Mouse (Mus musculus) heart, adult 2 months (tissue): Measurements from ENCODE around the gene Fxn.

ENCODE experiments used
- CTCF ChIP-seq: fragments of 200-600 bp; IDR thresholded peaks from 2 replicates; pipeline ENCODE4 v1.8.1; 2022; ENCODE audit warnings: antibody characterized with exemption, mild to moderate bottlenecking, moderate library complexity
- POLR2A ChIP-seq: fragments of 200-500 bp; IDR thresholded peaks from 2 replicates; pipeline ENCODE4 v1.6.1; 2011; ENCODE audit warnings: mild to moderate bottlenecking, low read depth, low read length, control low read depth; ENCODE audit not compliant: insufficient read depth

DNA sequence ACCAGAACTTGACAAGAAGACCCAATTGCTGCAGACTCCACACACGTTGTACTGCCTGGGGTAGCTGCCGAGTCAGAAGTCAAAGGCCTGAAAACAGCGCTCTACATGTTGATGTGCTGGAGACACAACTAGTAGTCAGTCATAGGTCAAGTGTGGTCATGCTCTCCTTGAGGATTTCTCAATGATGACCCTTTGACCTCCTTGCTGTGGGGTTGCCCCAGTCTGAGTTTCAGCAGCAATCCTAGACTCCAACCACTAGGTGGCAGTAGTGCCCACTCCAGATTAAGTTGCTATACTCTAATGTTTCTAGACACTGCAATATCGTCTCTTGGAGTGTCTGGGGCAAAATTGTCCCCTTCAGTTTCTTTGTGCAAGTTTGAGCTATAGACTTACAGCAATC is 3.8 kb upstream of the Fxn start:
- no peak for TF ChIP-seq POLR2A
- no peak; the same call in 1 of the 2 replicates for TF ChIP-seq CTCF
